Mouse (Mus musculus): ENCODE data around the gene Fam120a. TPM values are rescaled to one million over a fixed set of nuclear protein-coding genes. Genes with fewer than 3 reads are reported as not detected.

The Fam120a gene
- polyA plus RNA-seq, 1 experiment from 2014 or later = 19.3 TPM

DNA sequence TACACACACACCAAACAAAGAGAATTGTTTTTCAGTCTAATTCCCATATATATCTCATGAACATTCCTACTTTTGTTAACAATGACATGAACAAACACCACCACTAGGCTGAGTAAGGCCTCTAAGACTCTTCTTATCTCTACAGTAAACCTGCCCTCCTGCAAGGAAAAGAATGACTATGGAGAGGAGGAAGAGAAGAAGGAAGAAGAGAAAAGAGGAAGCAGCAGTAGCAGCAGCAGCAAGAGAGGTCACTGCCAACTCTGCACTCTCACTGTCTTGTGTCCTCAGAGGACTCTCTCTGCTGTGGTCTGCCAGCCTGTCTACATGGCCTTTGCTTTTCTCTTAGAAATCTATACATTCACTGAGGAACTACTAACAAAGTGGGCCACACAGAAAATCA is 36.1 kb downstream of the Fam120a start:
- Histone ChIP-seq H3K27ac (no peak overlapping the region), H3K4me3 (no peak overlapping the region), H3K4me2 (replicated peaks) (no peak overlapping the region), H3K9ac (no peak overlapping the region), H3K4me1 (no peaks in the 10 kb centered on the region), H3K27me3 (no peaks in the 10 kb centered on the region), H3K9me3 (no peaks in the 10 kb centered on the region), H3K36me3 (peaks cover 56% of the 10 kb centered on the region)
- ATAC-seq (ENCODE audit: insufficient number of reproducible peaks, insufficient read depth, low FRiP score, low TSS enrichment) = no peak

DNA sequence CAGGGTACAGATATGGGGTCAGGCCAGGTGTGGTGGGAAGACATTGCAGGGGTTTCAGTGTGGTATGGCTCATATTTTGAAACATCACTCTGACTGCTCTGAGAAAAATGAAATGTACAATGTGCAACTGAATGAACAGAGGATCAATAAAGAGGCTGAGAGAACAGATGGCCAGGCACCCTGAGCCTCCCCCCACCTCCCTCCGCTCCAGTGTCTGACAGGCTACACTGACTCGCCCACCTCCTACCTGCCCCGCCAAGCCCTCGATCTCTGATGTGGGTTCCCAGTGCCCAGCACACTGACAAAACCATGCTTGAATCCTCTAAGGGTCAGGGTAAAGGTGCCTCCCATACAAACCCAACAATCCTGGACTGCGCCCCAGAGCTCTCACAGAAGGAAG is 36.6 kb downstream of the Fam120a start:
- Histone ChIP-seq H3K27ac (no peak overlapping the region), H3K36me3 (peaks cover 56% of the 10 kb centered on the region), H3K27me3 (no peaks in the 10 kb centered on the region), H3K9me3 (no peaks in the 10 kb centered on the region), H3K4me2 (replicated peaks) (no peak overlapping the region), H3K4me3 (no peak overlapping the region), H3K9ac (no peak overlapping the region), H3K4me1 (no peaks in the 10 kb centered on the region)
- WGBS = 92% methylated on average over 5 of the region's 5 CpGs
- ATAC-seq (ENCODE audit: insufficient number of reproducible peaks, insufficient read depth, low FRiP score, low TSS enrichment) = no peak

GRCm38 (mm10) chr13:48929535-48930110 is 38.2 kb downstream of the Fam120a start:
- Histone ChIP-seq H3K9ac (no peak overlapping the region), H3K36me3 (peaks cover 56% of the 10 kb centered on the region), H3K4me3 (no peak overlapping the region), H3K4me1 (no peaks in the 10 kb centered on the region), H3K9me3 (no peaks in the 10 kb centered on the region), H3K27ac (no peak overlapping the region), H3K4me2 (replicated peaks) (no peak overlapping the region), H3K27me3 (no peaks in the 10 kb centered on the region)
- 84% methylated on average over 3 of the region's 3 CpGs for WGBS
- no peak for ATAC-seq (ENCODE audit: insufficient number of reproducible peaks, insufficient read depth, low FRiP score, low TSS enrichment)

DNA sequence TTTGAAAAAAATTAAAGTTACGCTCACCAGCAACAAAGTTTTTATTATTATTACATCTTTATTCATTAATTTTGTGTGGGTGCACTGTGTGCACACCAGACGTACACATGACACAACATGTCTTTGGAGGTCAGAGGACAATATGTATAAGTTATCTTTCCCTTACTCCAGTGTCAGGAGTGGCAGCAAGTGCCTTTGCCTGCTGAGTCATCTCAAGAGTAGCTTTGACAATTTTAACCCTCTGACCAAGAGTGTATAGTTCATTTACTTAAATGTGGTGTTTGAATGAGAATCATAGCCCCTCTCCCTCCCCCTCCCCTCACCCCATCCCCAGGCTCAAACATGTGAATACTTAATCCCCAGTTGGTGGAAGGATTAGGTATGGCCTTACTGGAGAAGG is 40.2 kb downstream of the Fam120a start:
- Histone ChIP-seq H3K4me1 (no peaks in the 10 kb centered on the region), H3K9me3 (no peaks in the 10 kb centered on the region), H3K4me2 (replicated peaks) (no peak overlapping the region), H3K4me3 (no peak overlapping the region), H3K27ac (no peak overlapping the region), H3K9ac (no peak overlapping the region), H3K36me3 (peaks cover 43% of the 10 kb centered on the region), H3K27me3 (no peaks in the 10 kb centered on the region)
- WGBS = 91% methylated on average over 2 of the region's 2 CpGs
- ATAC-seq (ENCODE audit: insufficient number of reproducible peaks, insufficient read depth, low FRiP score, low TSS enrichment) = no peak

- Histone ChIP-seq H3K9ac (no peak overlapping the region), H3K36me3 (peaks cover 47% of the 10 kb centered on the region), H3K27ac (no peak overlapping the region), H3K4me1 (no peaks in the 10 kb centered on the region), H3K4me3 (no peak overlapping the region), H3K4me2 (replicated peaks) (no peak overlapping the region), H3K9me3 (no peaks in the 10 kb centered on the region), H3K27me3 (no peaks in the 10 kb centered on the region)
- no peak for ATAC-seq (ENCODE audit: insufficient number of reproducible peaks, insufficient read depth, low FRiP score, low TSS enrichment)
- WGBS = 81% methylated on average over 2 of the region's 2 CpGs
These were observed 45.1 kb downstream of the Fam120a start for GRCm38 (mm10) chr13:48922712-48923111.

GRCm38 (mm10) chr13:48921256-48921655 is 46.6 kb downstream of the Fam120a start:
- Histone ChIP-seq H3K27ac (no peak overlapping the region), H3K36me3 (peaks cover 48% of the 10 kb centered on the region), H3K9ac (no peak overlapping the region), H3K4me3 (no peak overlapping the region), H3K27me3 (no peaks in the 10 kb centered on the region), H3K4me1 (no peaks in the 10 kb centered on the region), H3K4me2 (replicated peaks) (no peak overlapping the region), H3K9me3 (no peaks in the 10 kb centered on the region)
- 80% methylated on average over 1 of the region's 1 CpGs for WGBS
- ATAC-seq (ENCODE audit: insufficient number of reproducible peaks, insufficient read depth, low FRiP score, low TSS enrichment) = no peak

- Histone ChIP-seq H3K36me3 (peaks cover 60% of the 10 kb centered on the region), H3K9ac (no peak overlapping the region), H3K27me3 (no peaks in the 10 kb centered on the region), H3K4me1 (no peaks in the 10 kb centered on the region), H3K27ac (no peak overlapping the region), H3K4me2 (replicated peaks) (no peak overlapping the region), H3K4me3 (no peak overlapping the region), H3K9me3 (no peaks in the 10 kb centered on the region)
- 87% methylated on average over 7 of the region's 7 CpGs for WGBS
- ATAC-seq (ENCODE audit: insufficient number of reproducible peaks, insufficient read depth, low FRiP score, low TSS enrichment) = no peak
These were observed 47.9 kb downstream of the Fam120a start for GRCm38 (mm10) chr13:48919756-48920415.

GRCm38 (mm10) chr13:48917113-48917599 is 50.7 kb downstream of the Fam120a start:
- H3K36me3 ChIP-seq = peaks cover 73% of the 10 kb centered on the region
- ATAC-seq (ENCODE audit: insufficient number of reproducible peaks, insufficient read depth, low FRiP score, low TSS enrichment) = no peak
- 98% methylated on average over 3 of the region's 3 CpGs for WGBS
- H3K27ac ChIP-seq = no peak overlapping the region
- H3K9me3 ChIP-seq = no peaks in the 10 kb centered on the region
- H3K9ac ChIP-seq = no peak overlapping the region
- no peak overlapping the region for H3K4me3 ChIP-seq
- no peaks in the 10 kb centered on the region for H3K4me1 ChIP-seq
- no peaks in the 10 kb centered on the region for H3K27me3 ChIP-seq
- H3K4me2 ChIP-seq (replicated peaks) = no peak overlapping the region

DNA sequence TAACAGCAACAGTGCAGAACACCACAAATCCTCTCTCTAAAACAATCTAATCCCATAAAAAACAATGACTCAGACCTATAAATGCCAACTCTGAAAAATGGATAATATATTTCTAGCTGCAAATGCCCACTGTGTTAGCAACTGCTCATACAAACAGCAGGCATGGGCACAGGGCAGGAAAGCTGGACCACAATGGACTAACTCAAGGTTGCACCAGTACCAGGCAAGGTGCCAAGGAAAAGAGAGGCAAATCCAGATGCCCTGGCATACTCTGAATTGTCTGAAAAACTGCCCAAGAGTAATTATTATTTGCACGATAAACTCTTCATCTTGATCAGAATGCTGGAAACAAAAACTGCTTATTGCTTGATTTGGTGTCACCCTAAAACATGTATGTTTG is 54.1 kb downstream of the Fam120a start:
- no peaks in the 10 kb centered on the region for H3K27me3 ChIP-seq
- no peak overlapping the region for H3K4me2 ChIP-seq (replicated peaks)
- WGBS = 94% methylated on average over 1 of the region's 1 CpGs
- no peaks in the 10 kb centered on the region for H3K4me1 ChIP-seq
- no peak overlapping the region for H3K27ac ChIP-seq
- H3K9ac ChIP-seq = no peak overlapping the region
- peaks cover 62% of the 10 kb centered on the region for H3K36me3 ChIP-seq
- no peak overlapping the region for H3K4me3 ChIP-seq
- no peaks in the 10 kb centered on the region for H3K9me3 ChIP-seq
- no peak for ATAC-seq (ENCODE audit: insufficient number of reproducible peaks, insufficient read depth, low FRiP score, low TSS enrichment)

- Histone ChIP-seq H3K4me3 (no peak overlapping the region), H3K9me3 (no peaks in the 10 kb centered on the region)
- WGBS = 91% methylated on average over 3 of the region's 3 CpGs
These were observed 54.7 kb downstream of the Fam120a start for GRCm38 (mm10) chr13:48913141-48913540.

DNA sequence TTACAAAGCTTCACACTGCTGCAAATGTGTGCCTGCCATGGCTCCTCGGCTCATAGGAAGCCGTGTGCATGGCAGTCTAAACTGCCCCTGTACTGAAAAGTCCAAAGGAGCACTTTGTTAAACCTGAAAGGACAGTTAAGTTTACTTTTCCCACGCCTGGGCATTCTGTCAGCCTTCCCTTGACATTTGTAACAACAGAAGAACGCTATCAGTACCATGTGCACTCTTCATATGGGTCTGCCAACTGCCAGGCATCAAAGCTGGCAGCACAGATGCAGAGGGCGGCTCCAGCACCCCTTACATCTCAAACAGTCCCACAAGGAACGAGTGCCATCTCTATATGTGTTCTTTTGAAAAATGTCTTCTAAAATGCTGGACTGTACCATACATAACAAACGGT is 56.4 kb downstream of the Fam120a start:
- no peaks in the 10 kb centered on the region for H3K4me1 ChIP-seq
- H3K4me3 ChIP-seq = no peak overlapping the region
- no peak overlapping the region for H3K27ac ChIP-seq
- peaks cover 68% of the 10 kb centered on the region for H3K36me3 ChIP-seq
- WGBS = 92% methylated on average over 7 of the region's 7 CpGs
- H3K9ac ChIP-seq = no peak overlapping the region
- no peaks in the 10 kb centered on the region for H3K27me3 ChIP-seq
- no peaks in the 10 kb centered on the region for H3K9me3 ChIP-seq
- ATAC-seq (ENCODE audit: insufficient number of reproducible peaks, insufficient read depth, low FRiP score, low TSS enrichment) = no peak
- H3K4me2 ChIP-seq (replicated peaks) = no peak overlapping the region

More at GRCm38 (mm10) chr13:48913141-48913540, 54.7 kb downstream of the Fam120a start:
- no peaks in the 10 kb centered on the region for H3K4me1 ChIP-seq
- H3K27ac ChIP-seq = no peak overlapping the region
- H3K36me3 ChIP-seq = peaks cover 68% of the 10 kb centered on the region
- H3K9ac ChIP-seq = no peak overlapping the region
- no peak overlapping the region for H3K4me2 ChIP-seq (replicated peaks)
- H3K27me3 ChIP-seq = no peaks in the 10 kb centered on the region
- ATAC-seq (ENCODE audit: insufficient number of reproducible peaks, insufficient read depth, low FRiP score, low TSS enrichment) = no peak

GRCm38 (mm10) chr13:48905458-48905857 is 62.4 kb downstream of the Fam120a start:
- H3K4me3 ChIP-seq = no peak overlapping the region
- peaks cover 80% of the 10 kb centered on the region for H3K36me3 ChIP-seq
- H3K4me2 ChIP-seq (replicated peaks) = no peak overlapping the region
- no peak for ATAC-seq (ENCODE audit: insufficient number of reproducible peaks, insufficient read depth, low FRiP score, low TSS enrichment)
- H3K9ac ChIP-seq = no peak overlapping the region
- no peaks in the 10 kb centered on the region for H3K9me3 ChIP-seq
- H3K27ac ChIP-seq = no peak overlapping the region
- 88% methylated on average over 2 of the region's 2 CpGs for WGBS
- H3K4me1 ChIP-seq = no peaks in the 10 kb centered on the region
- H3K27me3 ChIP-seq = no peaks in the 10 kb centered on the region
